Mouse (Mus musculus): ENCODE measurements around the gene Gm49358.

- TF ChIP-seq CTCF (IDR thresholded peaks at IDR 0.05; ENCODE audit: borderline replicate concordance, insufficient read depth, low read depth, low read length) (no peak), POLR2A (IDR thresholded peaks at IDR 0.05; ENCODE audit: borderline replicate concordance, insufficient read depth, low read length) (no peak)
Observed at GRCm38 (mm10) chr10:86814292-86815131, 50.7 kb downstream of the Gm49358 start.
